8 mouse cellular contexts compared by ENCODE assay signal in the genomic region with DNA sequence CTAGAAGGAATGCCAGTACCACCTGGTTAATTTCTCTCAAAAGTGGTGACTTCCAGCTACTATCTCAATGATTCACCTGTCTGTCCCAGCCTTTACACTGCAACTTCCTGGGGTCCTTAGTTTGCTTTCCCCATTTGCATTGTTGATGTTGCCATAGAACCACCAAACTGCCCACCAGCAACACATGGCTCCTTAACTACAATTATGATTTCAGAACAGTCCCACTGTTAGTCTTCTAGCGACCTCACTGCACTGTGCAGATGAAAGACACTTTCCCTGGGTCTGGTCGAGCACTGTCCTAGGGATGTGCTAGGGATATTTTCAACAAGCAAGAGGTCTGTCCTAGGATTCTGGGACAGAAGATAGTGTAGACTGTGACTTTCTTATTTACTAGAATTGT. TPM values are rescaled to one million over a fixed set of nuclear protein-coding genes. Genes with fewer than 3 reads are reported as not detected.
DNase-seq lines count a peak whose midpoint lies in the region; ATAC-seq and TF ChIP-seq lines count a peak whose summit lies in the region.

A gene (minus strand): TSS at position 101 of the 400 bp plus-strand sequence.

- peak within 1 kb of the TSS; percentile 85 for H3K4me3 ChIP-seq in kidney, embryonic 16.5 days (ENCODE audit: low read length)
- H3K4me3 ChIP-seq in intestine, postnatal 0 days (ENCODE audit: low read depth, low read length) = peak within 1 kb of the TSS; percentile 98
- H3K4me3 ChIP-seq in midbrain, embryonic 11.5 days (ENCODE audit: low read depth, low read length) = peak within 1 kb of the TSS; percentile 92

- intact Hi-C loops in gastrocnemius, postnatal 36 days (cut with DNase I) = no loop called here

- TF ChIP-seq CTCF in intestine, postnatal 0 days (IDR thresholded peaks at IDR 0.05; ENCODE audit: low read depth) = no peak

- H3K27me3 ChIP-seq in kidney, embryonic 16.5 days (ENCODE audit: insufficient read depth, low read length) = no peaks in the 10 kb centered on the region
- H3K27me3 ChIP-seq in intestine, postnatal 0 days (replicated peaks; ENCODE audit: control insufficient read depth, insufficient read depth, low read length) = no peaks in the 10 kb centered on the region
- no peaks in the 10 kb centered on the region for H3K27me3 ChIP-seq in midbrain, embryonic 11.5 days (ENCODE audit: control insufficient read depth, insufficient read depth, low read length)

- no peak for ATAC-seq in kidney, embryonic 16.5 days (ENCODE audit: low FRiP score, low TSS enrichment)
- no peak for ATAC-seq in intestine, postnatal 0 days
- ATAC-seq in midbrain, embryonic 11.5 days (ENCODE audit: low FRiP score) = no peak

- DNase-seq in kidney, postnatal 36 days = no peak
- DNase-seq in adrenal gland, postnatal 4 days (ENCODE audit: low spot score in 2 of 2) = no peak
- DNase-seq in gastrocnemius, postnatal 36 days = no peak
- DNase-seq in midbrain, embryonic 11.5 days (ENCODE audit: low spot score, missing footprints) = no peak
- DNase-seq in urinary bladder, postnatal 4 days (ENCODE audit: low spot score in 2 of 2) = no peak
- no peak for DNase-seq in yolk sac, embryonic 10.5 days (ENCODE audit: low spot score)

- 87% methylated on average over 2 of the region's 2 CpGs for WGBS in kidney, embryonic 16.5 days
- 67% methylated on average over 2 of the region's 2 CpGs for WGBS in intestine, postnatal 0 days
- WGBS in midbrain, embryonic 11.5 days = 90% methylated on average over 2 of the region's 2 CpGs

- peaks cover 32% of the 10 kb centered on the region for H3K4me1 ChIP-seq in kidney, embryonic 16.5 days (ENCODE audit: insufficient read depth, low read length)
- 0 out of 2 replicates have a peak, but pooled peaks cover 2% of the 10 kb centered on the region for H3K4me1 ChIP-seq in intestine, postnatal 0 days (replicated peaks; ENCODE audit: control insufficient read depth, insufficient read depth, low read length)
- H3K4me1 ChIP-seq in midbrain, embryonic 11.5 days (ENCODE audit: control insufficient read depth, insufficient read depth, low read length) = peaks cover 16% of the 10 kb centered on the region

- peaks cover 11% of the 10 kb centered on the region for H3K36me3 ChIP-seq in kidney, embryonic 16.5 days (ENCODE audit: insufficient read depth, low read length)
- peaks cover 15% of the 10 kb centered on the region; the same call in 1 of the 2 replicates for H3K36me3 ChIP-seq in intestine, postnatal 0 days (ENCODE audit: control insufficient read depth, insufficient read depth)
- H3K36me3 ChIP-seq in midbrain, embryonic 11.5 days (ENCODE audit: control insufficient read depth, insufficient read depth, low read length) = no peaks in the 10 kb centered on the region

- H3K9me3 ChIP-seq in kidney, embryonic 16.5 days (ENCODE audit: low read length) = no peaks in the 10 kb centered on the region
- H3K9me3 ChIP-seq in intestine, postnatal 0 days (ENCODE audit: control insufficient read depth) = no peaks in the 10 kb centered on the region
- H3K9me3 ChIP-seq in midbrain, embryonic 11.5 days (ENCODE audit: control insufficient read depth, low read length) = no peaks in the 10 kb centered on the region

- peak within 1 kb of the TSS; percentile 70 for H3K4me2 ChIP-seq in kidney, embryonic 16.5 days (replicated peaks; ENCODE audit: low read depth, low read length)
- peak within 1 kb of the TSS; percentile 83 for H3K4me2 ChIP-seq in intestine, postnatal 0 days (replicated peaks; ENCODE audit: low read depth)
- H3K4me2 ChIP-seq in midbrain, embryonic 11.5 days = peak within 1 kb of the TSS; percentile 91

- peak within 1 kb of the TSS; percentile 95 for H3K9ac ChIP-seq in kidney, embryonic 16.5 days (replicated peaks; ENCODE audit: low read length)
- H3K9ac ChIP-seq in intestine, postnatal 0 days (ENCODE audit: low read depth, low read length) = peak within 1 kb of the TSS; percentile 97
- H3K9ac ChIP-seq in midbrain, embryonic 11.5 days (ENCODE audit: low read length) = peak within 1 kb of the TSS; percentile 86

- H3K27ac ChIP-seq in kidney, embryonic 16.5 days (ENCODE audit: low read length) = peak within 1 kb of the TSS; percentile 99
- peak within 1 kb of the TSS; percentile 98 for H3K27ac ChIP-seq in intestine, postnatal 0 days (ENCODE audit: low read depth, low read length)
- peak within 1 kb of the TSS; percentile 71 for H3K27ac ChIP-seq in midbrain, embryonic 11.5 days (ENCODE audit: low read depth, low read length)

RNA-seq across cellular contexts. Expression of the gene that starts here (rescaled TPM):
- polyA plus RNA-seq in kidney, embryonic 16.5 days (2015; fragmentation: Nextera tagmentation; extraction: Ambion mirVana) = 236 and 251 TPM in 2 replicates
- 100 to 1,000 TPM; 128 to 133 TPM for total RNA-seq in adrenal gland, postnatal 4 days (2021)
- 10 to 100 TPM; 54.1 to 58.0 TPM for total RNA-seq in gastrocnemius, postnatal 36 days (2021)
- 173 and 176 TPM in 2 replicates for polyA plus RNA-seq in intestine, postnatal 0 days (2015; fragmentation: Nextera tagmentation; extraction: Ambion mirVana)
- polyA plus RNA-seq in midbrain, embryonic 11.5 days (2014; fragmentation: Nextera tagmentation; extraction: Ambion mirVana) = 152 and 156 TPM in 2 replicates
